Mouse (Mus musculus) thymus, adult 2 months (tissue): ENCODE measurements at regions not wholly inside any gene's neighbourhood (a gene's known extent, or its start where the extent isn't known, plus 50 kb on each side); places are given as distances from the start of the nearest gene placed in this dataset.

Experiments
- DNase-seq: peaks from one replicate; pipeline ENCODE4 v3.0.0; 2021
- H3K27ac ChIP-seq: fragments of 200-500 bp; 2 replicates; pipeline ENCODE4 v1.5.1; 2012; ENCODE audit warnings: low read length, control low read depth; ENCODE audit not compliant: control insufficient read depth, insufficient read depth
- H3K27me3 ChIP-seq: fragments of 200-500 bp; 2 replicates; pipeline ENCODE4 v1.6.1; 2012; ENCODE audit warnings: mild to moderate bottlenecking, low read length, moderate library complexity, mixed read lengths; ENCODE audit not compliant: control insufficient read depth, insufficient read depth
- H3K36me3 ChIP-seq: fragments of 200-500 bp; 2 replicates; pipeline ENCODE4 v1.6.1; 2012; ENCODE audit warnings: mild to moderate bottlenecking, low read length, moderate library complexity; ENCODE audit not compliant: control insufficient read depth, insufficient read depth
- H3K4me1 ChIP-seq: fragments of 200-500 bp; replicated peaks from 2 replicates; pipeline ENCODE4 v1.6.1; 2012; ENCODE audit warnings: low read length; ENCODE audit not compliant: control insufficient read depth, insufficient read depth
- H3K4me3 ChIP-seq: fragments of 200-500 bp; 2 replicates; pipeline ENCODE4 v1.5.1; 2012; ENCODE audit warnings: mild to moderate bottlenecking, low read length, control low read depth, moderate library complexity; ENCODE audit not compliant: control insufficient read depth, insufficient read depth
- CTCF ChIP-seq: fragments of 200-500 bp; IDR thresholded peaks from 2 replicates; pipeline ENCODE4 v1.5.1; 2012; ENCODE audit warnings: mild to moderate bottlenecking, control low read depth, low read length, moderate library complexity, borderline replicate concordance; ENCODE audit not compliant: control insufficient read depth, poor library complexity, insufficient read depth; ENCODE audit errors: extremely low read depth
- POLR2A ChIP-seq: fragments of 200-500 bp; IDR thresholded peaks from 2 replicates; pipeline ENCODE4 v1.6.1; 2012; ENCODE audit warnings: mild to moderate bottlenecking, low read length, control low read depth, moderate library complexity; ENCODE audit not compliant: control insufficient read depth, poor library complexity, insufficient read depth; ENCODE audit errors: extremely low read depth
- WGBS: fragments of 180-500 bp; shearing (Covaris S2); methylation state at CpG from one replicate; pipeline ENCODE4 v1.1.7; 2018; 5-methylcytosine and 5-hydroxymethylcytosine counted together

DNA sequence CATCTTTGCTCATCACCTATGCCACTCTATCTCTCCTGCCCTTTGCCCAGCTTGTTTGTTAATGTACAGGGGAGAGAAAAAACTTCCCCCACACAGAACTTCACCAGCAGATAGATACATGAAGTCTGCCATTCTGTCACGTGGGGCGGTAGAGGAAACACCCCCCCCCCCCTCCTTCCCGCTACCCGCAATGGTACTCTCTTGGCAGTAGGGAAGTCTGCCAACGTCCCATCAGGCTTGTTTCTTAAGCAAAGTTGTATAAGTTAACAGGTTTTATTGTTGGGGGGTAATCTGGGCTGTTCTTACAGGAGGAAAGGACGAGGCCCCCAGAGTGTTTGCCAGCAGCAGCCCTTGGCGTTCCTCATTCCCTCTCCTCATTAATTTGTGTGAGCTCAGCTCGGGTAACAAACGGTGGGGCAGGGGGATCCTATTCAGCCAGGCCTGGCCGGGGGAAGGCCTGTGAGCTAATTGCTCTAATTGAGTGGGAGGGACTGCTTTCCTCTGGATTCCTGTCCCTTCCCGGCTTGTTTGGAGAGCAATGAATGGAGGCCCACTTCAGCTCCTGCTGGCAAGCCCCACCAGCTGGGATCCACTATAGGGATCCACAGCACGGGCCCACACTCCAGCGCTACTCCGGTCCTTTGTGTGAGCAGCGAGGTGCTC lies 292.5 kb downstream of the Bcl11a start:
- H3K27ac ChIP-seq, result no peak overlapping the region
- no peaks in the 10 kb centered on the region for H3K4me1 ChIP-seq
- TF ChIP-seq POLR2A (no peak), CTCF (no peak)
- no peaks in the 10 kb centered on the region for H3K27me3 ChIP-seq
- no peak overlapping the region for H3K4me3 ChIP-seq
- no peaks in the 10 kb centered on the region for H3K36me3 ChIP-seq
- WGBS, result 58% methylated on average over 15 of the region's 15 CpGs
- no peak for DNase-seq

- WGBS, result 97% methylated on average over 10 of the region's 10 CpGs
- no peaks in the 10 kb centered on the region for H3K4me1 ChIP-seq
- no peak for TF ChIP-seq POLR2A
- no peak for TF ChIP-seq CTCF
- H3K36me3 ChIP-seq, result no peaks in the 10 kb centered on the region
- H3K4me3 ChIP-seq, result no peak overlapping the region
- H3K27ac ChIP-seq, result no peak overlapping the region
- H3K27me3 ChIP-seq, result no peaks in the 10 kb centered on the region
- no peak for DNase-seq
Observed at GRCm38 (mm10) chr11:24370861-24371686, 293.2 kb downstream of the Bcl11a start.

DNA sequence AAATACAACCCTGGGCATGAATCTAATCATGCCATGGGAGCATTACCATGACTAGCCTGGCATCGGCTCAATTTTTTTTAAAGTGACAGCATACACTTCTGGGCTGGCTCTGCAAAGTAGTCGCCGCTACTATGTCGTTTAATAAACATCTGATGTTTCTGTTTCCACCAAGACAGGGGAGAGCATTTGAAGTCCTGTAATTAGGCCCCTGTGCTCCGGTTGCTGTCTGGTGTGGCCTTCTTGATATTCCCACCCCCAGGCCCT lies 293.8 kb downstream of the Bcl11a start:
- no peak overlapping the region for H3K27ac ChIP-seq
- H3K36me3 ChIP-seq, result no peaks in the 10 kb centered on the region
- TF ChIP-seq POLR2A (no peak), CTCF (no peak)
- 97% methylated on average over 5 of the region's 5 CpGs for WGBS
- H3K27me3 ChIP-seq, result no peaks in the 10 kb centered on the region
- DNase-seq, result no peak
- H3K4me3 ChIP-seq, result no peak overlapping the region
- H3K4me1 ChIP-seq, result no peaks in the 10 kb centered on the region

DNA sequence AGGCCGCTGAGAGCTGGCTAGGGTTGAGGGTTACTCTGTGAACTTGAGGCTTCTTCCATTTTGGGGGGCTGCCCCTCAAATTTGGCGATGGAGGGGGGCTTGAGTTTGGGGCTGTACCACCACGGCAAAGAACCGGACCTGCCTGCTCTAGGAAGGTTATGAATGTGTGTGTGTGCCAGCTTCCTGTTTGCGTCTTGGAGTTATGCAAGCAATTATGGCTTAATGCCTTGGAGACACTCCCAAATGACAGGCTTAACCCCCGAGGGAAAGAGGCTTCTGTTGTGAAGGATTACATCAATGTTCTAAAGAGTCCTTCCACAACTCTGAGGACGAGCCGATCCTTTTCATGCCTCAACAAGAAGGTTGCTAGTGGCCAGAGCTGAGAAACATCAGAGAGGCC lies 294.1 kb downstream of the Bcl11a start:
- TF ChIP-seq CTCF (no peak), POLR2A (no peak)
- H3K4me1 ChIP-seq, result no peaks in the 10 kb centered on the region
- H3K36me3 ChIP-seq, result no peaks in the 10 kb centered on the region
- 73% methylated on average over 8 of the region's 8 CpGs for WGBS
- H3K27me3 ChIP-seq, result no peaks in the 10 kb centered on the region
- DNase-seq, result no peak
- H3K4me3 ChIP-seq, result no peak overlapping the region
- no peak overlapping the region for H3K27ac ChIP-seq

DNA sequence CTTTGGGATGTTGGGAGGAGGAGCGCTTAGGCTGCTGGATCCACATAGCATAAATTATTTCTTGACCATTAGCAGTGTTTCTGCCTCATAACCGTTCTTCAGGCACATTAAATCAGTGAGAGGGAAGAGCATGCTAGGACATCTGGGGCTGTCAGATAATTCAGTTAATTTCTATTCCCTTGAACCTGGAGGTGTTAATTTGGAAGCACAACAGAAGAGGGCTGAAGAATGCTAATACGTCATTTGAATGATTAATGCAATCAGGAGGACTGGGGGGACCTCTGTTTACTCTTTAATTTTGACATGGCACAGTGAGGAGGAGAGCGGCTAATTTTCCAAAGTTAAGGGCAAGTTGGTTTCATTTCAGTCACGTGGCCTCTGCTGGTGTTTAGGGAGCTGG lies 294.8 kb downstream of the Bcl11a start:
- TF ChIP-seq CTCF (no peak), POLR2A (no peak)
- no peak overlapping the region for H3K4me3 ChIP-seq
- H3K36me3 ChIP-seq, result no peaks in the 10 kb centered on the region
- no peaks in the 10 kb centered on the region for H3K27me3 ChIP-seq
- DNase-seq, result no peak
- H3K27ac ChIP-seq, result no peak overlapping the region
- 92% methylated on average over 5 of the region's 5 CpGs for WGBS
- no peaks in the 10 kb centered on the region for H3K4me1 ChIP-seq

GRCm38 (mm10) chr11:24373301-24373700 lies 295.4 kb downstream of the Bcl11a start:
- no peak for DNase-seq
- no peak overlapping the region for H3K27ac ChIP-seq
- H3K4me3 ChIP-seq, result no peak overlapping the region
- H3K4me1 ChIP-seq, result no peaks in the 10 kb centered on the region
- TF ChIP-seq CTCF, result no peak
- TF ChIP-seq POLR2A, result no peak
- no peaks in the 10 kb centered on the region for H3K36me3 ChIP-seq
- H3K27me3 ChIP-seq, result no peaks in the 10 kb centered on the region
- WGBS, result 95% methylated on average over 4 of the region's 4 CpGs

- Histone ChIP-seq H3K27ac (no peak overlapping the region), H3K4me1 (no peaks in the 10 kb centered on the region), H3K36me3 (no peaks in the 10 kb centered on the region), H3K27me3 (no peaks in the 10 kb centered on the region), H3K4me3 (no peak overlapping the region)
- WGBS, result 74% methylated on average over 2 of the region's 2 CpGs
- no peak for DNase-seq
- TF ChIP-seq CTCF (no peak), POLR2A (no peak)
Observed at GRCm38 (mm10) chr11:24377530-24377929, 299.7 kb downstream of the Bcl11a start.
